Mouse (Mus musculus): ENCODE results near the gene BC003965. TPM values are rescaled to one million over a fixed set of nuclear protein-coding genes. Genes with fewer than 3 reads are reported as not detected.

Gene BC003965
- 39.1 and 54.8 TPM in 2 replicates for polyA plus RNA-seq (2012)

GRCm38 (mm10) chr17:25184129-25184691 is at the start of gene BC003965:
Gene BC003965, plus strand, starts transcription at chr17:25184554.
- peak; percentile 20 for TF ChIP-seq GATA1 (IDR thresholded peaks at IDR 0.05; ENCODE audit: low read length)

- TF ChIP-seq GATA1 (IDR thresholded peaks at IDR 0.05; ENCODE audit: low read length) = no peak
Observed at GRCm38 (mm10) chr17:25135622-25136021, 48.7 kb upstream of the BC003965 start.

- TF ChIP-seq GATA1 (IDR thresholded peaks at IDR 0.05; ENCODE audit: low read length) = no peak
Observed at GRCm38 (mm10) chr17:25138803-25139202, 45.6 kb upstream of the BC003965 start.

- no peak for TF ChIP-seq GATA1 (IDR thresholded peaks at IDR 0.05; ENCODE audit: low read length)
Observed at GRCm38 (mm10) chr17:25139960-25140359, 44.4 kb upstream of the BC003965 start.

- TF ChIP-seq GATA1 (IDR thresholded peaks at IDR 0.05; ENCODE audit: low read length) = no peak
Observed at GRCm38 (mm10) chr17:25162161-25162560, 22.2 kb upstream of the BC003965 start, which contains the start of gene Ccdc154. Gene Ccdc154, plus strand, starts transcription at chr17:25162461.

GRCm38 (mm10) chr17:25163387-25163786 is 21.0 kb upstream of the BC003965 start:
- no peak for TF ChIP-seq GATA1 (IDR thresholded peaks at IDR 0.05; ENCODE audit: low read length)

- no peak for TF ChIP-seq GATA1 (IDR thresholded peaks at IDR 0.05; ENCODE audit: low read length)
Observed at GRCm38 (mm10) chr17:25164770-25165169, 19.6 kb upstream of the BC003965 start.

- no peak for TF ChIP-seq GATA1 (IDR thresholded peaks at IDR 0.05; ENCODE audit: low read length)
Observed at GRCm38 (mm10) chr17:25165970-25166671, 18.2 kb upstream of the BC003965 start.

GRCm38 (mm10) chr17:25169706-25170105 is 14.6 kb upstream of the BC003965 start:
- TF ChIP-seq GATA1 (IDR thresholded peaks at IDR 0.05; ENCODE audit: low read length) = no peak

- no peak for TF ChIP-seq GATA1 (IDR thresholded peaks at IDR 0.05; ENCODE audit: low read length)
Observed at GRCm38 (mm10) chr17:25172558-25172957, 11.8 kb upstream of the BC003965 start.

GRCm38 (mm10) chr17:25175411-25175810 is 8.9 kb upstream of the BC003965 start, which contains the start of gene Gm38655:
Gene Gm38655, minus strand, starts transcription at chr17:25175471.
- TF ChIP-seq GATA1 (IDR thresholded peaks at IDR 0.05; ENCODE audit: low read length) = no peak

GRCm38 (mm10) chr17:25183232-25183631 is 1.1 kb upstream of the BC003965 start:
- TF ChIP-seq GATA1 (IDR thresholded peaks at IDR 0.05; ENCODE audit: low read length) = no peak

GRCm38 (mm10) chr17:25184961-25185360 is 607 bp downstream of the BC003965 start:
- no peak for TF ChIP-seq GATA1 (IDR thresholded peaks at IDR 0.05; ENCODE audit: low read length)

GRCm38 (mm10) chr17:25187784-25188149 is 3.4 kb downstream of the BC003965 start:
- no peak for TF ChIP-seq GATA1 (IDR thresholded peaks at IDR 0.05; ENCODE audit: low read length)

- no peak for TF ChIP-seq GATA1 (IDR thresholded peaks at IDR 0.05; ENCODE audit: low read length)
Observed at GRCm38 (mm10) chr17:25188150-25189031, 4.0 kb downstream of the BC003965 start, which contains the start of gene Unkl. Gene Unkl, plus strand, starts transcription at chr17:25188397.

- no peak for TF ChIP-seq GATA1 (IDR thresholded peaks at IDR 0.05; ENCODE audit: low read length)
Observed at GRCm38 (mm10) chr17:25189091-25189490, 4.7 kb downstream of the BC003965 start.
